Mouse (Mus musculus) cortical plate, adult 2 months (tissue): ENCODE results near the gene Nrxn1.

Experiments
- CTCF ChIP-seq: fragments of 200-500 bp; IDR thresholded peaks from 2 replicates; pipeline ENCODE4 v1.5.1; 2011; ENCODE audit warnings: mild to moderate bottlenecking, control low read depth, low read length; ENCODE audit not compliant: insufficient read depth; ENCODE audit errors: extremely low read depth
- POLR2A ChIP-seq: fragments of 200-500 bp; IDR thresholded peaks from 2 replicates; pipeline ENCODE4 v1.6.1; 2011; ENCODE audit warnings: mild to moderate bottlenecking, low read length, control low read depth; ENCODE audit not compliant: insufficient read depth; ENCODE audit errors: extremely low read depth

DNA sequence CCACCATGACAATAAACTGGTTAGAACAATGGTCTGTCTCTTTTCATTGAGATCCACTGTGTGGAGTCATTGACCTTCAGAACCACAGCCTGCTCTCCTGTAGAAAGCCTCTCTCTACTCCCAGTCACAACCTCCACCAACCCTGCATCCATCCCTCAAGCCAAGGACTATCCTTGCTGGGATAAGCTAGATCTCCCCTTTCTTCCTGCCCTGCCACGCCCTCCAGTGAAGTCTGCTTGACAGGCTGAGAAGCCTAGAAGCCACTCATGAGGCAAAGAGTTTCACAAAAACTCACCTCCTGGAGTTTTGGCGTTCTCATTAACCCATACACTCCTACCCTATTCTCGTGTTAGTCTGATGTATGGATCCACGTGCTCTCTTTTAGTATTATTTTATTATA lies 821.7 kb downstream of the Nrxn1 start:
- TF ChIP-seq POLR2A (no peak), CTCF (no peak)
